Mouse (Mus musculus) leukemia stem cell, adult 10-12 weeks (primary cell): Measurements from ENCODE around the gene Epha1. TPM values are rescaled to one million over a fixed set of nuclear protein-coding genes. Genes with fewer than 3 reads are reported as not detected.

Source experiments
- polyA plus RNA-seq: library from polyadenylated mRNA; stranded (reverse); fragments of >175 nt; gene quantifications from 2 replicates; pipeline ENCODE4 v1.2.3, GENCODE M21; 2012; ENCODE audit warnings: low replicate concordance

The Epha1 gene
- polyA plus RNA-seq = not detected in 2 replicates

DNA sequence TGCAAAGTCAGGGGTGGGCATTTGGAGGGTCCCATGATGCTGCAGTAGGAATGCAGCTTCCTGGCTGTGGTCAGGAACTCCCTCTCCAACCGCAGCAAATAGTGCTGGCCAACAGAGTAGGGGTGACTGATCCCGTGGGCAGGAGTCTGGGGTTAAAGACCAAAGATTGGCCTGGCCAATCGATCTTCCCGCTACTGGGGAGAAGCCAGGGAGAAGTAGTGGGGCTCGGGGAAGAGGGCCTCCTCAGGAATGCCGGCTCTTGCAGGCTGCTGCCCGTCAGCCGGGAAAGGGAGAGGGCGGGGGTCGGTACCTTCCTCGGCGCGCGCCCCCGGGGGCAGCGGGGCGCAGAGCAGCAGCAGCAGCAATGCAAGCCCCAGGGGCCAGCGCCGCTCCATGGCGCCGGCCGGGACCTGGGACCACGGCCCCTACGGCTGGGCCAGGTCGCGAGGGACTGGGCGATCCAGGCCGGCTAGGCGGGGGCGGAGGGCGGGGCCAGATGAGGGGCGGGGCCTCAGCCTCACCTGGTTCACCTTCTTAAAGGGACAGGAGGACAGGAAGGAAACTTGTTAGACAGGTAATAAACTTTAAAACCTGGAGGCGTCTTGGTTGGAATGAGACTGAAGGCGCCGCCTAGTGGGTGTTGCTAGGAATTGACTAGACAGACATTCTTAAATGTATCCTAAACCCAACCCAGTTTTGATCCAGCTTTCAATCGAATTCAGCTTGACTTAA lies at the start of gene Epha1:
Epha1 (minus strand) TSS at position 453 of the 732 bp plus-strand sequence.

GRCm38 (mm10) chr6:42405134-42405533 lies 32.1 kb upstream of the Epha1 start, which contains the start of gene Tas2r135:
Tas2r135 (plus strand) TSS chr6:42405434.

GRCm38 (mm10) chr6:42399938-42400337 lies 26.9 kb upstream of the Epha1 start, which contains the start of gene Tas2r143:
Tas2r143 (plus strand) TSS chr6:42400238.

GRCm38 (mm10) chr6:42349426-42350020 lies 23.5 kb downstream of the Epha1 start, which contains the start of gene Zyx:
Zyx (plus strand) TSS chr6:42349630.

GRCm38 (mm10) chr6:42324482-42325267 lies 48.4 kb downstream of the Epha1 start, which contains the start of gene Fam131b:
Fam131b (minus strand) TSS chr6:42324643.

Other genes with a start within 250 kb of the Epha1 start
- gene Tas2r139, start 232.3 kb downstream of the Epha1 start, polyA plus RNA-seq = not detected in 2 replicates
- not detected in 2 replicates for gene Tas2r144, start 157.9 kb downstream of the Epha1 start, polyA plus RNA-seq
- 0.26 TPM in 1 of 2 replicates, not detected in the other for gene Gstk1, start 127.3 kb downstream of the Epha1 start, polyA plus RNA-seq
- not detected in 2 replicates for gene Tmem139, start 111.3 kb downstream of the Epha1 start, polyA plus RNA-seq
- 2.2 and 3.8 TPM in 2 replicates for gene Casp2, start 108.3 kb downstream of the Epha1 start, polyA plus RNA-seq
- 0.10 and 0.16 TPM in 2 replicates for gene Clcn1, start 86.6 kb downstream of the Epha1 start, polyA plus RNA-seq
- not detected in 2 replicates for gene Fam131b, start 48.6 kb downstream of the Epha1 start, polyA plus RNA-seq
- gene Zyx, start 23.6 kb downstream of the Epha1 start, polyA plus RNA-seq = 283 and 580 TPM in 2 replicates
- gene Tas2r143, start 27.0 kb upstream of the Epha1 start, polyA plus RNA-seq = not detected in 2 replicates
- gene Tas2r135, start 32.2 kb upstream of the Epha1 start, polyA plus RNA-seq = not detected in 2 replicates
- gene Tas2r126, start 61.3 kb upstream of the Epha1 start, polyA plus RNA-seq = not detected in 2 replicates
- not detected in 2 replicates for gene Olfr458, start 91.9 kb upstream of the Epha1 start, polyA plus RNA-seq
- not detected in 2 replicates for gene Olfr457, start 103.1 kb upstream of the Epha1 start, polyA plus RNA-seq
- not detected in 2 replicates for gene Olfr456, start 113.9 kb upstream of the Epha1 start, polyA plus RNA-seq
- gene Olfr455, start 174.3 kb upstream of the Epha1 start, polyA plus RNA-seq = not detected in 2 replicates
- not detected in 2 replicates for gene Tcaf3, start 224.4 kb upstream of the Epha1 start, polyA plus RNA-seq